Mouse (Mus musculus): Measurements from ENCODE around the gene Cntln. TPM values are rescaled to one million over a fixed set of nuclear protein-coding genes. Genes with fewer than 3 reads are reported as not detected.

Cntln gene
- polyA plus RNA-seq, 1 experiment from 2014 or later: 4.0 TPM

- Histone ChIP-seq H3K9ac (ENCODE audit: low read depth, low read length) (no peak overlapping the region), H3K4me2 (no peak overlapping the region), H3K36me3 (ENCODE audit: control insufficient read depth, insufficient read depth, low read length) (no peaks in the 10 kb centered on the region), H3K27ac (ENCODE audit: low read depth, low read length) (no peak overlapping the region), H3K4me3 (ENCODE audit: low read depth, low read length) (no peak overlapping the region), H3K9me3 (ENCODE audit: control insufficient read depth, low read length) (no peaks in the 10 kb centered on the region), H3K4me1 (replicated peaks; ENCODE audit: control insufficient read depth, insufficient read depth, low read length) (no peaks in the 10 kb centered on the region), H3K27me3 (replicated peaks; ENCODE audit: control insufficient read depth, insufficient read depth, low read length) (no peaks in the 10 kb centered on the region)
- ATAC-seq (replicated peaks; ENCODE audit: low FRiP score) (no peak), DNase-seq (ENCODE audit: low spot score) (no peak)
- 72% methylated on average over 6 of the region's 6 CpGs for WGBS
Observed at GRCm38 (mm10) chr4:85005581-85005980, 121.5 kb downstream of the Cntln start.

GRCm38 (mm10) chr4:85006789-85007188 lies 122.7 kb downstream of the Cntln start:
- Histone ChIP-seq H3K27me3 (replicated peaks; ENCODE audit: control insufficient read depth, insufficient read depth, low read length) (no peaks in the 10 kb centered on the region), H3K4me1 (replicated peaks; ENCODE audit: control insufficient read depth, insufficient read depth, low read length) (no peaks in the 10 kb centered on the region)
- WGBS: 71% methylated on average over 3 of the region's 3 CpGs

GRCm38 (mm10) chr4:85010846-85011245 lies 126.7 kb downstream of the Cntln start:
- ATAC-seq (replicated peaks; ENCODE audit: low FRiP score): no peak
- Histone ChIP-seq H3K9ac (ENCODE audit: low read depth, low read length) (no peak overlapping the region), H3K36me3 (ENCODE audit: control insufficient read depth, insufficient read depth, low read length) (no peaks in the 10 kb centered on the region)

More at GRCm38 (mm10) chr4:85006789-85007188, 122.7 kb downstream of the Cntln start:
- Histone ChIP-seq H3K27ac (ENCODE audit: low read depth, low read length) (no peak overlapping the region), H3K9me3 (ENCODE audit: control insufficient read depth, low read length) (no peaks in the 10 kb centered on the region), H3K36me3 (ENCODE audit: control insufficient read depth, insufficient read depth, low read length) (no peaks in the 10 kb centered on the region), H3K4me2 (no peak overlapping the region), H3K9ac (ENCODE audit: low read depth, low read length) (no peak overlapping the region), H3K4me3 (ENCODE audit: low read depth, low read length) (no peak overlapping the region)
- DNase-seq (ENCODE audit: low spot score) (no peak), ATAC-seq (replicated peaks; ENCODE audit: low FRiP score) (no peak)

GRCm38 (mm10) chr4:85045748-85046147 lies 161.6 kb downstream of the Cntln start:
- WGBS: 72% methylated on average over 2 of the region's 2 CpGs
- H3K4me2 ChIP-seq: no peak overlapping the region

More at GRCm38 (mm10) chr4:85010846-85011245, 126.7 kb downstream of the Cntln start:
- H3K4me1 ChIP-seq (replicated peaks; ENCODE audit: control insufficient read depth, insufficient read depth, low read length): no peaks in the 10 kb centered on the region
- no peak overlapping the region for H3K4me3 ChIP-seq (ENCODE audit: low read depth, low read length)
- no peaks in the 10 kb centered on the region for H3K9me3 ChIP-seq (ENCODE audit: control insufficient read depth, low read length)
- no peaks in the 10 kb centered on the region for H3K27me3 ChIP-seq (replicated peaks; ENCODE audit: control insufficient read depth, insufficient read depth, low read length)
- H3K4me2 ChIP-seq: no peak overlapping the region
- DNase-seq (ENCODE audit: low spot score): no peak
- H3K27ac ChIP-seq (ENCODE audit: low read depth, low read length): no peak overlapping the region

GRCm38 (mm10) chr4:85049933-85050553 lies 165.9 kb downstream of the Cntln start:
- no peaks in the 10 kb centered on the region for H3K27me3 ChIP-seq (replicated peaks; ENCODE audit: control insufficient read depth, insufficient read depth, low read length)
- no peaks in the 10 kb centered on the region for H3K36me3 ChIP-seq (ENCODE audit: control insufficient read depth, insufficient read depth, low read length)
- 68% methylated on average over 8 of the region's 8 CpGs for WGBS
- no peak overlapping the region for H3K4me2 ChIP-seq
- H3K4me3 ChIP-seq (ENCODE audit: low read depth, low read length): no peak overlapping the region
- no peaks in the 10 kb centered on the region for H3K9me3 ChIP-seq (ENCODE audit: control insufficient read depth, low read length)
- H3K27ac ChIP-seq (ENCODE audit: low read depth, low read length): no peak overlapping the region
- no peak for ATAC-seq (replicated peaks; ENCODE audit: low FRiP score)
- H3K9ac ChIP-seq (ENCODE audit: low read depth, low read length): no peak overlapping the region
- DNase-seq (ENCODE audit: low spot score): no peak
- H3K4me1 ChIP-seq (replicated peaks; ENCODE audit: control insufficient read depth, insufficient read depth, low read length): no peaks in the 10 kb centered on the region

More at GRCm38 (mm10) chr4:85045748-85046147, 161.6 kb downstream of the Cntln start:
- no peaks in the 10 kb centered on the region for H3K36me3 ChIP-seq (ENCODE audit: control insufficient read depth, insufficient read depth, low read length)
- no peak for DNase-seq (ENCODE audit: low spot score)
- H3K9me3 ChIP-seq (ENCODE audit: control insufficient read depth, low read length): no peaks in the 10 kb centered on the region
- no peaks in the 10 kb centered on the region for H3K4me1 ChIP-seq (replicated peaks; ENCODE audit: control insufficient read depth, insufficient read depth, low read length)
- H3K4me3 ChIP-seq (ENCODE audit: low read depth, low read length): no peak overlapping the region
- H3K27ac ChIP-seq (ENCODE audit: low read depth, low read length): no peak overlapping the region
- no peak overlapping the region for H3K9ac ChIP-seq (ENCODE audit: low read depth, low read length)
- no peaks in the 10 kb centered on the region for H3K27me3 ChIP-seq (replicated peaks; ENCODE audit: control insufficient read depth, insufficient read depth, low read length)
- ATAC-seq (replicated peaks; ENCODE audit: low FRiP score): no peak

GRCm38 (mm10) chr4:85054616-85055015 lies 170.5 kb downstream of the Cntln start:
- no peak overlapping the region for H3K9ac ChIP-seq (ENCODE audit: low read depth, low read length)
- H3K4me1 ChIP-seq (replicated peaks; ENCODE audit: control insufficient read depth, insufficient read depth, low read length): no peaks in the 10 kb centered on the region
- no peaks in the 10 kb centered on the region for H3K9me3 ChIP-seq (ENCODE audit: control insufficient read depth, low read length)
- no peak overlapping the region for H3K27ac ChIP-seq (ENCODE audit: low read depth, low read length)
- H3K27me3 ChIP-seq (replicated peaks; ENCODE audit: control insufficient read depth, insufficient read depth, low read length): no peaks in the 10 kb centered on the region
- no peaks in the 10 kb centered on the region for H3K36me3 ChIP-seq (ENCODE audit: control insufficient read depth, insufficient read depth, low read length)
- WGBS: 56% methylated on average over 1 of the region's 1 CpGs
- DNase-seq (ENCODE audit: low spot score) (no peak), ATAC-seq (replicated peaks; ENCODE audit: low FRiP score) (no peak)
- H3K4me3 ChIP-seq (ENCODE audit: low read depth, low read length): no peak overlapping the region
- H3K4me2 ChIP-seq: no peak overlapping the region

- H3K27ac ChIP-seq (ENCODE audit: low read depth, low read length): no peak overlapping the region
- 80% methylated on average over 2 of the region's 2 CpGs for WGBS
- H3K4me2 ChIP-seq: no peak overlapping the region
- H3K36me3 ChIP-seq (ENCODE audit: control insufficient read depth, insufficient read depth, low read length): no peaks in the 10 kb centered on the region
- H3K9me3 ChIP-seq (ENCODE audit: control insufficient read depth, low read length): no peaks in the 10 kb centered on the region
- DNase-seq (ENCODE audit: low spot score) (no peak), ATAC-seq (replicated peaks; ENCODE audit: low FRiP score) (no peak)
- H3K9ac ChIP-seq (ENCODE audit: low read depth, low read length): no peak overlapping the region
- no peaks in the 10 kb centered on the region for H3K27me3 ChIP-seq (replicated peaks; ENCODE audit: control insufficient read depth, insufficient read depth, low read length)
- no peaks in the 10 kb centered on the region for H3K4me1 ChIP-seq (replicated peaks; ENCODE audit: control insufficient read depth, insufficient read depth, low read length)
- H3K4me3 ChIP-seq (ENCODE audit: low read depth, low read length): no peak overlapping the region
Observed at GRCm38 (mm10) chr4:85059598-85059997, 175.5 kb downstream of the Cntln start.

GRCm38 (mm10) chr4:85061676-85062075 lies 177.6 kb downstream of the Cntln start:
- H3K27me3 ChIP-seq (replicated peaks; ENCODE audit: control insufficient read depth, insufficient read depth, low read length): no peaks in the 10 kb centered on the region
- DNase-seq (ENCODE audit: low spot score): no peak
- no peak for ATAC-seq (replicated peaks; ENCODE audit: low FRiP score)
- H3K4me3 ChIP-seq (ENCODE audit: low read depth, low read length): no peak overlapping the region
- no peak overlapping the region for H3K9ac ChIP-seq (ENCODE audit: low read depth, low read length)
- no peaks in the 10 kb centered on the region for H3K36me3 ChIP-seq (ENCODE audit: control insufficient read depth, insufficient read depth, low read length)
- no peak overlapping the region for H3K27ac ChIP-seq (ENCODE audit: low read depth, low read length)
- H3K4me2 ChIP-seq: no peak overlapping the region
- 61% methylated on average over 2 of the region's 2 CpGs for WGBS
- no peaks in the 10 kb centered on the region for H3K4me1 ChIP-seq (replicated peaks; ENCODE audit: control insufficient read depth, insufficient read depth, low read length)
- no peaks in the 10 kb centered on the region for H3K9me3 ChIP-seq (ENCODE audit: control insufficient read depth, low read length)

GRCm38 (mm10) chr4:85096033-85096432 lies 211.9 kb downstream of the Cntln start:
- no peak overlapping the region for H3K4me2 ChIP-seq
- WGBS: 85% methylated on average over 4 of the region's 4 CpGs
- H3K36me3 ChIP-seq (ENCODE audit: control insufficient read depth, insufficient read depth, low read length): no peaks in the 10 kb centered on the region
- H3K9me3 ChIP-seq (ENCODE audit: control insufficient read depth, low read length): no peaks in the 10 kb centered on the region
- H3K27ac ChIP-seq (ENCODE audit: low read depth, low read length): no peak overlapping the region
- H3K4me3 ChIP-seq (ENCODE audit: low read depth, low read length): no peak overlapping the region
- no peaks in the 10 kb centered on the region for H3K27me3 ChIP-seq (replicated peaks; ENCODE audit: control insufficient read depth, insufficient read depth, low read length)
- DNase-seq (ENCODE audit: low spot score): no peak
- H3K9ac ChIP-seq (ENCODE audit: low read depth, low read length): no peak overlapping the region
- no peak for ATAC-seq (replicated peaks; ENCODE audit: low FRiP score)
- no peaks in the 10 kb centered on the region for H3K4me1 ChIP-seq (replicated peaks; ENCODE audit: control insufficient read depth, insufficient read depth, low read length)
